Mouse (Mus musculus) heart, postnatal 0 days (tissue): Measurements from ENCODE around the gene Dclre1b. TPM values are rescaled to one million over a fixed set of nuclear protein-coding genes. Genes with fewer than 3 reads are reported as not detected.

ENCODE experiments used
- ATAC-seq: fragments of 200-750 bp; cut with Nextera tagmentation; 2 replicates; pipeline ENCODE4 v1.8.0; 2017; ENCODE audit warnings: low read depth, moderate number of reproducible peaks, moderate library complexity; ENCODE audit not compliant: insufficient read depth
- DNase-seq: peaks from one replicate; pipeline ENCODE4 v3.0.0-alpha.2; 2016; ENCODE audit warnings: low spot score
- H3K27ac ChIP-seq: fragments of 300-500 bp; sonication (generic); 2 replicates; pipeline ENCODE4 v1.5.1; 2014; ENCODE audit warnings: low read depth, mild to moderate bottlenecking
- H3K27me3 ChIP-seq: fragments of 300-500 bp; sonication (generic); 2 replicates; pipeline ENCODE4 v1.6.1; 2014; ENCODE audit warnings: low read length, mixed read lengths; ENCODE audit not compliant: control insufficient read depth, insufficient read depth
- H3K36me3 ChIP-seq: fragments of 300-500 bp; sonication (generic); replicated peaks from 2 replicates; pipeline ENCODE4 v1.6.1; 2014; ENCODE audit warnings: low read length, mixed read lengths; ENCODE audit not compliant: control insufficient read depth, insufficient read depth
- H3K4me1 ChIP-seq: fragments of 300-500 bp; sonication (generic); 2 replicates; pipeline ENCODE4 v1.6.1; 2014; ENCODE audit warnings: antibody characterized with exemption; ENCODE audit not compliant: control insufficient read depth, insufficient read depth
- H3K4me2 ChIP-seq: fragments of 300-500 bp; sonication (generic); 2 replicates; pipeline ENCODE4 v1.6.1; 2014; ENCODE audit warnings: low read depth, mild to moderate bottlenecking, low read length, moderate library complexity
- H3K4me3 ChIP-seq: fragments of 300-500 bp; sonication (generic); 2 replicates; pipeline ENCODE4 v1.5.1; 2014; ENCODE audit warnings: low read depth, low read length
- H3K9ac ChIP-seq: fragments of 300-500 bp; sonication (generic); replicated peaks from 2 replicates; pipeline ENCODE4 v1.6.1; 2014; ENCODE audit warnings: low read depth, low read length, mixed read lengths
- H3K9me3 ChIP-seq: fragments of 300-500 bp; sonication (generic); replicated peaks from 2 replicates; pipeline ENCODE4 v1.6.1; 2016; ENCODE audit warnings: low read length; ENCODE audit not compliant: control insufficient read depth
- CTCF ChIP-seq: IDR thresholded peaks from 2 replicates; pipeline ENCODE4 v1.5.1; 2016; ENCODE audit warnings: antibody characterized with exemption, control low read depth, low read depth
- EP300 ChIP-seq: IDR thresholded peaks from 2 replicates; pipeline ENCODE4 v1.6.1; 2016; ENCODE audit warnings: antibody characterized with exemption, low read depth
- WGBS: fragments of 180-500 bp; shearing (Covaris S2); extraction: QIAGEN DNeasy Blood & Tissue Kit; methylation state at CpG from one replicate; pipeline ENCODE4 v1.1.7; 2014; 5-methylcytosine and 5-hydroxymethylcytosine counted together
- polyA plus RNA-seq: library from polyadenylated mRNA; unstranded; fragments of >200 nt; fragmentation: Nextera tagmentation; extraction: Ambion mirVana; gene quantifications from 2 replicates; pipeline ENCODE4 v1.2.1, GENCODE M21; 2015
- total RNA-seq: library from RNA; depleted of rRNA; stranded (reverse); fragments of >200 nt; gene quantifications from 2 replicates; pipeline ENCODE4 v1.2.3, GENCODE M21; 2014; ENCODE audit warnings: low replicate concordance

Gene Dclre1b
- total and polyA plus RNA-seq, 2 experiments from 2014 or later, result 3.9 to 14.2 TPM

DNA sequence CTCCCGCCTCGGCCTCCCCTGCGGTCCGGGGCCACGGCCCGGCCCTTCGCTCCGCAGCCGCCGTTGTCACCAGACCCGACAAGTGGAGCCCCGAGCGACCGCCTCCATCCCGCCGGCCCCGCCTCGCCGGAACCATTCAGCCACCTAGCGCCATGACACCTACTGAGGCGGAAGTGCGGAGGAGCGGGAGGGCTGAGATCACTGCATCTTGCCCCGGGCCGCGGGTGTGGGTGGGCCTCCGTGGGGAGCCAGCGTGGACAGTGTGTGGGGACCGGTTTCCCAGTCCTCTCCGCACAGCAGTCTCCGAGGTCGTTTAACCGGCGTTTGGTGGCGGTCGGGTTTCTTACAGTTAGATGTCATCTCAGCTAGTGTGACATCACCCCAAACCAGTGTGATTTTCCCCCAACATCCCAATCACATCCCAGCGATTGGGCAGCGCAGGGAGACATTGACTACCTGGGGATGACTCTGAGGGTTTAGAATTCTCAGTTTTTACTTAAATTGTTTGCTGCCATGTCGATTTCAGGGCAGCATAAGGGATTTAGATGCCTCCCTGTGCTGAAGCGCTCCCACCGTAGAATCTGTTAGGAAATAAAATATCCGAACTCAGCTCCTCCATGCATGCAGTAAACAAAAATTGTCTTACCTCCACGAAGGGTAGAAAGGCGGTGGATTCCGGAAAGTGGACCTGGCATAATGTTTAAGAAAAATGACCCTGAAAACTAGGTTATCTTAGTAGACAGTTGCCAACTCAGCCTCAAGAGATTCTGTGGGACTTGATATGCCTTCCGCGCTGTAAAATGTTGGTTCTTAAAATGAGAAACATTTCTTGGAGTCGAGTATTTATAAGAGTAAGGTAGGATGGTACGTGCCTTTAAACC, 17.8 kb downstream of the Dclre1b start, which contains the start of gene Hipk1:
Gene Hipk1 (minus strand): TSS at position 334 of the 881 bp plus-strand sequence.
- Histone ChIP-seq H3K4me3 (peak within 1 kb of the TSS; percentile 97), H3K27me3 (no peaks in the 10 kb centered on the region), H3K4me2 (peak within 1 kb of the TSS; percentile 83), H3K36me3 (no peaks in the 10 kb centered on the region), H3K9ac (peak within 1 kb of the TSS; percentile 97), H3K27ac (peak within 1 kb of the TSS; percentile 95), H3K9me3 (no peaks in the 10 kb centered on the region), H3K4me1 (peaks cover 24% of the 10 kb centered on the region)
- 0 out of 2 replicates have a peak, but pooled peaks have one; percentile 4 for TF ChIP-seq CTCF
- TF ChIP-seq EP300, result 0 out of 2 replicates have a peak, but pooled peaks have one; percentile 21
- WGBS, result 10% methylated on average over 41 of the region's 49 CpGs
- peak; percentile 94 for ATAC-seq
- DNase-seq, result peak; percentile 90

- H3K27ac ChIP-seq, result peak overlapping the region; percentile 95
- TF ChIP-seq EP300 (no peak), CTCF (no peak)
- peaks cover 24% of the 10 kb centered on the region for H3K4me1 ChIP-seq
- H3K36me3 ChIP-seq, result no peaks in the 10 kb centered on the region
- peak overlapping the region; percentile 83 for H3K4me2 ChIP-seq
- H3K9ac ChIP-seq, result peak overlapping the region; percentile 97
- 0% methylated on average over 55 of the region's 61 CpGs for WGBS
- H3K9me3 ChIP-seq, result no peaks in the 10 kb centered on the region
- ATAC-seq (peak; percentile 70), DNase-seq (peak; percentile 5)
- H3K27me3 ChIP-seq, result no peaks in the 10 kb centered on the region
- H3K4me3 ChIP-seq, result peak overlapping the region; percentile 97
These were observed 18.7 kb downstream of the Dclre1b start for GRCm38 (mm10) chr3:103790346-103791145.

- no peaks in the 10 kb centered on the region for H3K27me3 ChIP-seq
- H3K4me3 ChIP-seq, result peak overlapping the region; percentile 97
- WGBS, result under 1% methylated on average over 14 of the region's 14 CpGs
- 0 out of 2 replicates have a peak, but pooled peaks have one; percentile 12 for ATAC-seq
- H3K27ac ChIP-seq, result peak overlapping the region; percentile 95
- peak overlapping the region; percentile 97 for H3K9ac ChIP-seq
- no peak for TF ChIP-seq CTCF
- no peak for TF ChIP-seq EP300
- peak; percentile 79 for DNase-seq
- peak overlapping the region; percentile 83 for H3K4me2 ChIP-seq
- no peaks in the 10 kb centered on the region for H3K9me3 ChIP-seq
- H3K36me3 ChIP-seq, result no peaks in the 10 kb centered on the region
- peaks cover 26% of the 10 kb centered on the region for H3K4me1 ChIP-seq
These were observed 19.3 kb downstream of the Dclre1b start for GRCm38 (mm10) chr3:103789891-103790345.

DNA sequence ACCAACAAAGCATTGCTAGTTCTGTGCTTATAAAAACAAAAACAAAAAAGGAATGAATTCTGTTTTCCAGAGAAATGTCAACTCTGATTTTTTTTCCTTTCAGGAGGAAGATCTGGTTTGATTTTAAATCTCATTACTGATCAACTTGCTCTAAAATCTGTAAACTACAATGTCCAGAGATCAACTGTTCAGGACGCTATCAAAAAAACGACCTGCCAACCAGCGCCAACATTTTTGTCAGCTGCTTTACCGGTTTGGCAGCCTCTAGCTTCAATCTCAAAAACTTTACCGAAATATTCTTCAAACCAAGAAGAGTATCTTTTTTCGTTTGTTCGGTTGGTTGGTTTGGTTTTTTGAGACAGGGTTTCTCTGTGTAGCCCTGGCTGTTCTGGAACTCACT, 20.1 kb downstream of the Dclre1b start:
- 72% methylated on average over 7 of the region's 7 CpGs for WGBS
- peak overlapping the region; percentile 15; the same call in 1 of the 2 replicates for H3K27ac ChIP-seq
- ATAC-seq (no peak), DNase-seq (no peak)
- peaks cover 31% of the 10 kb centered on the region for H3K4me1 ChIP-seq
- H3K27me3 ChIP-seq, result no peaks in the 10 kb centered on the region
- H3K4me3 ChIP-seq, result peak overlapping the region; percentile 97
- 0 out of 2 replicates have a peak overlapping the region, but pooled peaks have one; percentile 97 for H3K9ac ChIP-seq
- TF ChIP-seq EP300, result no peak
- no peak for TF ChIP-seq CTCF
- H3K9me3 ChIP-seq, result no peaks in the 10 kb centered on the region
- peak overlapping the region; percentile 83 for H3K4me2 ChIP-seq
- H3K36me3 ChIP-seq, result no peaks in the 10 kb centered on the region

DNA sequence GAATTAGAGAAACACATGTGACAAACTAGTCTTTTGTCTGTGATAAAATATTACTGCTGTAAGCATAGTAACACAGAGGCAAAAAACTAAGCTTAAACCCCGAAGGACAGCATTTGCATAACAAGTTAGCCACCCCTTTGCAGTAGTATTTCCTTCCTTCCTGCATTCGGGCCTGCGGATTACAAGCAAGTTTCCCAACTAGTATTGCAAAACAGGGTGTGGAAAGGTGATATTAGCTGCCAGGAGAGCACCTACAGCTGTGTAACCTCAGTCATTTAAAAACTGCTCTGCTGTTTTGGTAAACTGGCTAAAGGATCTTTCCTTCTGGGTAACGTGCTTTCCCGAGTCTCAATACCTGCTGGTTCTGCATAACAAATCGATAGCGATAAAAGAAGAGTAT, 22.0 kb downstream of the Dclre1b start:
- TF ChIP-seq EP300 (no peak), CTCF (no peak)
- no peaks in the 10 kb centered on the region for H3K36me3 ChIP-seq
- no peak overlapping the region for H3K4me3 ChIP-seq
- DNase-seq (peak; percentile 5), ATAC-seq (no peak)
- 63% methylated on average over 7 of the region's 7 CpGs for WGBS
- H3K27ac ChIP-seq, result 0 out of 2 replicates have a peak overlapping the region, but pooled peaks have one; percentile 0
- H3K9ac ChIP-seq, result no peak overlapping the region
- no peaks in the 10 kb centered on the region for H3K9me3 ChIP-seq
- no peak overlapping the region for H3K4me2 ChIP-seq
- H3K4me1 ChIP-seq, result peaks cover 39% of the 10 kb centered on the region
- H3K27me3 ChIP-seq, result no peaks in the 10 kb centered on the region
